Comparison of ENCODE assay signal across 24 mouse cellular contexts in the genomic region with DNA sequence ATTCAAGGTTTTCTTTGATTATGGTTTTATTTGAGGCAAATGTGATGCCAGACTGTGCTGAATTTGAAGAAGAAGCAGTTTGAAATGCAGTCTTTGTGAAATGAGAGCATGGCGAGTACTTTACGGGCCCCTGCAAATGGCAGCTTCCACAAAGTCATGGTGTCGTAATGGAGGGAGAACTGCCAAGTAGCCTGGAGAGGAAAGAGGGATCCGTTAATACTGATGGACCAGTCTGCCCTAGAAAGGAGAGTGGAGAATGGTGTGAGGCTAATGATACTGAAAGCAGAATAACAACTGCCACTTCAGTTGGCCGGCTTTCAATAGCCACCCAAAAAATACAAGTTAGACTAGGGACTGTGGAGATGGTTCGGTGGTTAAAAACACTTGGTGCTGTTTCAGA.
A peak's percentile ranks its signal among the peaks of the same experiment; 100 is the strongest.
DNase-seq lines count a peak whose midpoint lies in the region; ATAC-seq lines count a peak whose summit lies in the region.
"Had no signal": no experiment of that assay in that cellular context is flagged by ENCODE, and none has a peak within 500 bp of the region (broad histone marks: within the 10 kb centered on the region; RNA-seq: fewer than 3 reads in every experiment).

No protein-coding gene starts in this region.

- no peaks in the 10 kb centered on the region for H3K4me1 ChIP-seq in liver, embryonic 11.5 days (replicated peaks; ENCODE audit: control insufficient read depth, insufficient read depth, low read length)
- H3K4me1 ChIP-seq: heart, embryonic 15.5 days; limb, embryonic 12.5 days; liver, embryonic 13.5 days; lung, embryonic 15.5 days; midbrain, embryonic 13.5 days; neural tube, embryonic 13.5 days had no signal

- H3K27ac ChIP-seq in liver, embryonic 11.5 days (ENCODE audit: low read depth, low read length) = no peak overlapping the region
- H3K27ac ChIP-seq: heart, embryonic 15.5 days; hindbrain, postnatal 0 days; limb, embryonic 12.5 days; liver, embryonic 13.5 days; lung, embryonic 15.5 days; midbrain, embryonic 13.5 days; neural tube, embryonic 13.5 days; stomach, postnatal 0 days had no signal

- 90% methylated on average over 6 of the region's 6 CpGs for WGBS in liver, embryonic 11.5 days

- no peaks in the 10 kb centered on the region for H3K36me3 ChIP-seq in liver, embryonic 11.5 days (ENCODE audit: control insufficient read depth, insufficient read depth, low read length)
- H3K36me3 ChIP-seq: heart, embryonic 15.5 days; limb, embryonic 12.5 days; liver, embryonic 13.5 days; lung, embryonic 15.5 days; midbrain, embryonic 13.5 days; neural tube, embryonic 13.5 days had no signal

- no peak for ATAC-seq in liver, embryonic 11.5 days (replicated peaks; ENCODE audit: low FRiP score)
- ATAC-seq: CD4-positive, CD25-positive, alpha-beta regulatory T cell, adult 4 months; hindbrain, postnatal 0 days; midbrain, embryonic 13.5 days; Patski had no signal

- no peaks in the 10 kb centered on the region for H3K9me3 ChIP-seq in liver, embryonic 11.5 days (ENCODE audit: control insufficient read depth, low read length)
- H3K9me3 ChIP-seq: heart, embryonic 15.5 days; limb, embryonic 12.5 days; liver, embryonic 13.5 days; lung, embryonic 15.5 days; midbrain, embryonic 13.5 days; neural tube, embryonic 13.5 days had no signal

- no peaks in the 10 kb centered on the region for H3K27me3 ChIP-seq in liver, embryonic 11.5 days (replicated peaks; ENCODE audit: control insufficient read depth, insufficient read depth, low read length)
- H3K27me3 ChIP-seq: heart, embryonic 15.5 days; limb, embryonic 12.5 days; liver, embryonic 13.5 days; lung, embryonic 15.5 days; midbrain, embryonic 13.5 days; neural tube, embryonic 13.5 days; Patski had no signal

- no peak overlapping the region for H3K9ac ChIP-seq in liver, embryonic 11.5 days (ENCODE audit: low read depth, low read length)
- H3K9ac ChIP-seq: heart, embryonic 15.5 days; limb, embryonic 12.5 days; liver, embryonic 13.5 days; lung, embryonic 15.5 days; midbrain, embryonic 13.5 days; neural tube, embryonic 13.5 days had no signal

- H3K4me2 ChIP-seq in liver, embryonic 11.5 days = no peak overlapping the region
- H3K4me2 ChIP-seq: heart, embryonic 15.5 days; limb, embryonic 12.5 days; liver, embryonic 13.5 days; lung, embryonic 15.5 days; midbrain, embryonic 13.5 days; neural tube, embryonic 13.5 days had no signal

- peak; percentile 12 to 18 for DNase-seq in cerebellum, postnatal 10 days
- no peak for DNase-seq in cerebellum, adult 8-10 months
- DNase-seq in layer of hippocampus, adult 8-10 months (ENCODE audit: low spot score in 2 of 2) = peak; percentile 4 to 13
- no peak for DNase-seq in layer of hippocampus, adult 9-10 months (ENCODE audit: low spot score)
- DNase-seq in right cerebral cortex, adult 18-20 months = peak; percentile 8
- no peak for DNase-seq in right cerebral cortex, postnatal 14 days
- DNase-seq in layer of hippocampus, postnatal 10 days (ENCODE audit: low spot score in 2 of 2) = peak; percentile 12 to 39
- no peak for DNase-seq in liver, embryonic 11.5 days (ENCODE audit: low spot score)
- DNase-seq: adrenal gland, adult 8-10 months; cerebellum, adult 11 months; gastrocnemius, postnatal 36 days; heart, postnatal 4 days; kidney, adult 11 months; liver, embryonic 13.5 days; right cerebral cortex, postnatal 4 days had no signal

- no peak overlapping the region for H3K4me3 ChIP-seq in liver, embryonic 11.5 days (ENCODE audit: low read depth, low read length)
- H3K4me3 ChIP-seq: heart, embryonic 15.5 days; limb, embryonic 12.5 days; liver, embryonic 13.5 days; lung, embryonic 15.5 days; midbrain, embryonic 13.5 days; neural tube, embryonic 13.5 days had no signal

Comparison
In these comparisons a context has a peak if more than half of its experiments do, and no peak if none do; other contexts are left out.
1. DNase-seq: peak in cerebellum, postnatal 10 days (2 of 2), layer of hippocampus, adult 8-10 months (2 of 2), right cerebral cortex, adult 18-20 months (single experiment) and layer of hippocampus, postnatal 10 days (2 of 2); none in cerebellum, adult 8-10 months (single experiment), layer of hippocampus, adult 9-10 months (single experiment), right cerebral cortex, postnatal 14 days (single experiment) and liver, embryonic 11.5 days (single experiment).